Mouse (Mus musculus) right cerebral cortex, postnatal 36 days (tissue): ENCODE results near the gene Gns.
A peak's percentile ranks its signal among the peaks of the same experiment; 100 is the strongest.
"Not testable (repeated sequence)": the region's sequence is repeated elsewhere in the genome, so short reads cannot be mapped to it uniquely, and the experiment has no call there.

Experiments
- DNase-seq, 2 experiments: peaks; one replicate each; pipeline ENCODE4 v3.0.0; 2022; ENCODE audit warnings: low spot score in 2 of 2, mixed read lengths in 1 of 2

The Gns gene

GRCm38 (mm10) chr10:121364801-121365564 is at the start of gene Gns:
Gns (plus strand) TSS chr10:121365090.
- peak; percentile 70 to 77 for DNase-seq

GRCm38 (mm10) chr10:121315321-121316283 is 49.3 kb upstream of the Gns start:
- DNase-seq = no peak

- DNase-seq = no peak
Observed at GRCm38 (mm10) chr10:121316361-121316760, 48.5 kb upstream of the Gns start.

GRCm38 (mm10) chr10:121318397-121318950 is 46.4 kb upstream of the Gns start:
- no peak for DNase-seq

GRCm38 (mm10) chr10:121323493-121323892 is 41.4 kb upstream of the Gns start:
- DNase-seq = no peak

GRCm38 (mm10) chr10:121326167-121326566 is 38.7 kb upstream of the Gns start:
- no peak for DNase-seq

GRCm38 (mm10) chr10:121329586-121329985 is 35.3 kb upstream of the Gns start:
- DNase-seq = no peak

GRCm38 (mm10) chr10:121330940-121331339 is 34.0 kb upstream of the Gns start:
- DNase-seq = no peak

- peak; percentile 25 to 36 for DNase-seq
Observed at GRCm38 (mm10) chr10:121334576-121334975, 30.3 kb upstream of the Gns start.

GRCm38 (mm10) chr10:121336536-121336935 is 28.4 kb upstream of the Gns start:
- DNase-seq = not testable (repeated sequence)

- no peak for DNase-seq
Observed at GRCm38 (mm10) chr10:121340754-121341593, 23.9 kb upstream of the Gns start.

GRCm38 (mm10) chr10:121342260-121342659 is 22.6 kb upstream of the Gns start:
- no peak for DNase-seq

GRCm38 (mm10) chr10:121343867-121344266 is 21.0 kb upstream of the Gns start:
- DNase-seq = no peak

- no peak for DNase-seq
Observed at GRCm38 (mm10) chr10:121349244-121349643, 15.6 kb upstream of the Gns start.

- no peak for DNase-seq
Observed at GRCm38 (mm10) chr10:121350357-121351065, 14.4 kb upstream of the Gns start.

GRCm38 (mm10) chr10:121351066-121351581 is 13.8 kb upstream of the Gns start, which contains the start of gene Tbc1d30:
Tbc1d30 (minus strand) TSS chr10:121351278.
- no peak for DNase-seq

- DNase-seq = no peak
Observed at GRCm38 (mm10) chr10:121351692-121352290, 13.1 kb upstream of the Gns start.

- DNase-seq = no peak
Observed at GRCm38 (mm10) chr10:121360358-121360757, 4.5 kb upstream of the Gns start.

GRCm38 (mm10) chr10:121363201-121363600 is 1.7 kb upstream of the Gns start:
- DNase-seq = no peak

- no peak for DNase-seq
Observed at GRCm38 (mm10) chr10:121364306-121364705, 584 bp upstream of the Gns start.
